Mouse (Mus musculus) intestine, embryonic 14.5 days (tissue): ENCODE measurements around the gene Sema3g. TPM values are rescaled to one million over a fixed set of nuclear protein-coding genes. Genes with fewer than 3 reads are reported as not detected.

Source experiments
- ATAC-seq: fragments of 200-750 bp; cut with Nextera tagmentation; replicated peaks from 2 replicates; pipeline ENCODE4 v1.8.0; 2017; ENCODE audit warnings: low read depth, moderate number of reproducible peaks, moderate TSS enrichment, moderate library complexity; ENCODE audit not compliant: low FRiP score, low TSS enrichment
- DNase-seq: peaks from one replicate; pipeline ENCODE4 v3.0.0-alpha.2; 2018; ENCODE audit warnings: low spot score
- H3K27ac ChIP-seq: fragments of 300-500 bp; sonication (generic); 2 replicates; pipeline ENCODE4 v1.5.1; 2014; ENCODE audit warnings: low read depth, mild to moderate bottlenecking, control low read depth
- H3K27me3 ChIP-seq: fragments of 300-500 bp; sonication (generic); replicated peaks from 2 replicates; pipeline ENCODE4 v1.6.1; 2014; ENCODE audit warnings: low read length, control low read depth; ENCODE audit not compliant: control insufficient read depth, insufficient read depth
- H3K36me3 ChIP-seq: fragments of 300-500 bp; sonication (generic); 2 replicates; pipeline ENCODE4 v1.6.1; 2014; ENCODE audit warnings: low read length, control low read depth; ENCODE audit not compliant: control insufficient read depth, insufficient read depth
- H3K4me1 ChIP-seq: fragments of 300-500 bp; sonication (generic); replicated peaks from 2 replicates; pipeline ENCODE4 v1.6.1; 2014; ENCODE audit warnings: low read length, control low read depth, mixed read lengths; ENCODE audit not compliant: control insufficient read depth, insufficient read depth
- H3K4me2 ChIP-seq: fragments of 300-500 bp; sonication (generic); 2 replicates; pipeline ENCODE4 v1.6.1; 2014; ENCODE audit warnings: low read length
- H3K4me3 ChIP-seq: fragments of 300-500 bp; sonication (generic); 2 replicates; pipeline ENCODE4 v1.5.1; 2014; ENCODE audit warnings: low read depth, low read length, control low read depth, mixed read lengths
- H3K9ac ChIP-seq: fragments of 300-500 bp; sonication (generic); 2 replicates; pipeline ENCODE4 v1.6.1; 2014; ENCODE audit warnings: mild to moderate bottlenecking, low read length
- H3K9me3 ChIP-seq: fragments of 300-500 bp; sonication (generic); 2 replicates; pipeline ENCODE4 v1.6.1; 2016; ENCODE audit warnings: low read length, control low read depth; ENCODE audit not compliant: control insufficient read depth
- WGBS: fragments of 180-500 bp; shearing (Covaris S2); extraction: QIAGEN DNeasy Blood & Tissue Kit; methylation state at CpG from one replicate; pipeline ENCODE4 v1.1.7; 2014; 5-methylcytosine and 5-hydroxymethylcytosine counted together
- polyA plus RNA-seq: library from polyadenylated mRNA; unstranded; fragments of >200 nt; fragmentation: Nextera tagmentation; extraction: Ambion mirVana; gene quantifications from 2 replicates; pipeline ENCODE4 v1.2.1, GENCODE M21; 2014

Sema3g gene
- polyA plus RNA-seq, 1 experiment from 2014 or later = 0.55 TPM

DNA sequence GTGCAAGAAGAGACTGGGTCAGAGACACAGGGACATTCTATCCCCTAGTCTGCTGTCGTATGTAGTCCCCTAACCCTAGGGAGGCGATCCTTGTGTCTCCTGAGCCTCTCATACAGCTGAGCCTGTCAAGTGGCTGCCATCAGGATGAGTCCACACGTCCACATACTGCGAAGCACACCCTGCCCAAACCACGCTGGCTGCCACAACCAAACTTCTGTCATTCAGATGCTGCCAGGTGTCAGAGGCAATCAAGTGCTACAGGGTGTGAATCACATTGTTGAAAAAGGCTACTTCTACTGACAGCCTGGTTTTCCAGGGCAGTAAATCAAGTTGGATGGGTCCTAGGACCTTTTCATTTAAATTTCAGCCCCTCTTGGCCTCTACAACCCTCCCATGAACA lies 39.9 kb upstream of the Sema3g start:
- no peak overlapping the region for H3K4me3 ChIP-seq
- no peak overlapping the region for H3K9ac ChIP-seq
- no peaks in the 10 kb centered on the region for H3K9me3 ChIP-seq
- H3K36me3 ChIP-seq = peaks cover 99% of the 10 kb centered on the region
- ATAC-seq (no peak), DNase-seq (no peak)
- H3K27me3 ChIP-seq = no peaks in the 10 kb centered on the region
- 92% methylated on average over 5 of the region's 5 CpGs for WGBS
- H3K27ac ChIP-seq = no peak overlapping the region
- H3K4me1 ChIP-seq = no peaks in the 10 kb centered on the region
- H3K4me2 ChIP-seq = no peak overlapping the region

DNA sequence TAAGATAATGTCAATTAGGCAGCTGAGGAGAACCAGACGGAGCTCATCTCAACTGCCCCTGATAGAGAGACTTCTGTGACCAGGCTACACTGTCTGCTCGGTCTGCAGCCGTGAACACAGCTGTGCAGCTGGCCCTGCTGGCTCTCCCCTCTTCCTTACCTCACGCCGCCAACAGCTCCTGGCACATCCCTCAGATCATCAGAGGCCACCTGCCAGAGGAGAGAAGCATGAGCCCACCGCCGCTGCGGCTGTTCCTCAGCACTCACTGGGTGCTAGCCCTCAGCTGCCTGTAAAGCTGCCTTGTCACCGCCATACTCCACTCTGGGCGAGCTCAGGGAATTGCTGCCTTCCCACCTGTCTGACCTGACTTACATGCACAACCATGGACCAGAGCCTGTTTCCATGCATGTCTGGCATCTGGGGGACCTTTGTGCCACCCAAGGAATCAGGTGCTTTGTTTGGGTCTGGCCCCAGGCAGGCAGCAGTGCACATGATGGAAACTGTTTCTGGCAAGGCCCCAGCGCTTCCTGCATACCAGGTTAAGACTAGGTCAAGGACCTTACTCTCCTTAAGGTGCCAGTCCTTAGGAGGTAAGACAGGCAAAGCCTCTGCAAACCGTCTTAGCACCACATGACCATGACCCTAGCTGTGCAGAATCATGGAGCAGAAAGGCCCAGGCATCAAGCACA lies 37.8 kb upstream of the Sema3g start:
- no peak overlapping the region for H3K27ac ChIP-seq
- no peaks in the 10 kb centered on the region for H3K4me1 ChIP-seq
- ATAC-seq = no peak
- H3K4me3 ChIP-seq = no peak overlapping the region
- H3K27me3 ChIP-seq = no peaks in the 10 kb centered on the region
- WGBS = 92% methylated on average over 12 of the region's 12 CpGs
- H3K9ac ChIP-seq = no peak overlapping the region
- no peak overlapping the region for H3K4me2 ChIP-seq
- peaks cover 99% of the 10 kb centered on the region for H3K36me3 ChIP-seq
- DNase-seq = no peak
- no peaks in the 10 kb centered on the region for H3K9me3 ChIP-seq

DNA sequence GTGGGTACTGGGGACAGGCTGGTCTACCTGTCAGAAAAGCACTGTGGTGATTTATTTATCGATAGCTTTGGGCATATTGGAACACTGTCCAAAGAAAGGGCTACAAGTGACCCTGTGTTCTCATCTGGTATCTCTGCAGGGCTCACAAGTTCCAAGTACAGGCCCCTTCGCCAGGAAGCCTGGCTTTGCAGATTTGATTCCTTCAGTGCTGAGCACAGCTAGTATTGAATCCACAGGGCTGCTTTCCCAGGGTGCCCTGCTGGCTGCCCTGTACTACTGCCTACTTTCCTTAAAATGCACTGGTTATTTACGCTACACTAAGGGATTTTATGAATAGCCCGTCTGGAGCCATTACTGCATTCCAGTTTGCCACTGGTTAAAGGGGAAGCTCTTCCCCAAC lies 36.1 kb upstream of the Sema3g start:
- Histone ChIP-seq H3K4me3 (no peak overlapping the region), H3K27ac (no peak overlapping the region), H3K9ac (no peak overlapping the region), H3K4me2 (no peak overlapping the region), H3K4me1 (no peaks in the 10 kb centered on the region), H3K27me3 (no peaks in the 10 kb centered on the region), H3K9me3 (no peaks in the 10 kb centered on the region), H3K36me3 (peaks cover 99% of the 10 kb centered on the region)
- ATAC-seq = no peak
- 84% methylated on average over 4 of the region's 4 CpGs for WGBS
- no peak for DNase-seq

DNA sequence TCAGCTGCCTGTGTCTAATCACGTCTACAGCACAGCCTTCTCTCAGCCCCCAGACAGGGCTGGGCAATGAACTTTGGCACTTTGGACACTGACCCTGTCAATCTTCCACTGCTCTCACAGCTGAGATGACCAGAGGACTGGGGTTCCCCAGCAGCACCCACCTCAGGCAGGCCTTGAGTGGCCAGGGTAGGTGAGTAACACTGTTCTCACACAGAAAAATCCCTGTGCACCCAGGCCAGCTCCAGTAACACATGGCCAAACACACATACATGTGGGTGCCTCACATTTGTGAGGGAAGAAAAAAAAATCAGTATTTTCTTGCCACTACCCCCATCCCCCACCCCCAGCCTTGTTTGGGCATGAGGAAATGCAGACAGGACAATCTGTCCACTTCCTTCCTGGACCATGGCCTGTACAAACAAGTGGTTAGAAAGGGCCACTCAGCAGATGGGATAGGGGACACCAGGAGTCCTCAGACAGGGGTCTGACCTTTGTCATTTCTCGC lies 34.8 kb upstream of the Sema3g start:
- H3K36me3 ChIP-seq = peaks cover 99% of the 10 kb centered on the region
- no peaks in the 10 kb centered on the region for H3K27me3 ChIP-seq
- ATAC-seq = no peak
- no peak overlapping the region for H3K9ac ChIP-seq
- H3K9me3 ChIP-seq = no peaks in the 10 kb centered on the region
- no peaks in the 10 kb centered on the region for H3K4me1 ChIP-seq
- no peak overlapping the region for H3K27ac ChIP-seq
- 78% methylated on average over 2 of the region's 2 CpGs for WGBS
- H3K4me2 ChIP-seq = no peak overlapping the region
- no peak overlapping the region for H3K4me3 ChIP-seq
- no peak for DNase-seq

DNA sequence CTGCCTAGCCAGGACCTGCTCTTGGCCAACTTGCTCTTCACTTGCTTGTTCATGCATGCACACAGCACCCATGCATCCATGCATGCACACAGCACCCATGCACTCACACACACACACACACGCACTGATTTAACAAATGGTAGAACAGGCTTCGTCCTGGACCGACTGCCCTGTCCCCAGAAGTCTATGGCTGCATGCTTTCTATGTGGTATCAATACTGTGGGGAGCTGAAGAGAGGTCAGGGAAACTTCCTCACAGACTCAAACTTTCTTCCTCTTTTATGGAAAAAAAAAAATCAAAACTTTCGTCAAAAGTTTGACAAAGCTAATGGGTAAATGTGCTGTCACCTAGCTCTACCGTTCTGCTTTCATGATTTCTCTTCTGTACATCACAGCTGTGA lies 34.1 kb upstream of the Sema3g start:
- ATAC-seq (no peak), DNase-seq (no peak)
- Histone ChIP-seq H3K36me3 (peaks cover 100% of the 10 kb centered on the region), H3K9ac (no peak overlapping the region), H3K27ac (no peak overlapping the region), H3K9me3 (no peaks in the 10 kb centered on the region), H3K4me3 (no peak overlapping the region), H3K4me2 (no peak overlapping the region), H3K4me1 (no peaks in the 10 kb centered on the region), H3K27me3 (no peaks in the 10 kb centered on the region)
- WGBS = 87% methylated on average over 5 of the region's 5 CpGs

DNA sequence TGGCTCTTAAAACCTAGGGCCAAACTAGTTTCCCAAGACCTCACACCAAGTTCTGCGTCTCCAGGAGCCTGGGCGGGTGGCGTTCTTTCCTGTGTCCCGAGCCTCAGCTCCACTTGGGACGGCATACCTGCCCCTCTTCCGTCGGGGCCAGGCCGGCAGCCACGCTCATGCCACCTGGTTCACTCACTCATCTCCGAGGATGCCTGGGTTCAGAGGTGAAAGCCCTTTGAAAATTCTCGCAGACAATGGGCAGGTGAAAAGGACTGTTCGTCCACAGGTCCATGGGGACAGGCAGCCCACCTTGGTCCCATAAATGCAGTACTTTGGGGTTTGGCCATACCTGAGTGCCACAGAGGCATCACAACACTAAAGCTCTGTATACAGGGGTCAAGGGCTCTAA lies 33.5 kb upstream of the Sema3g start:
- DNase-seq = no peak
- Histone ChIP-seq H3K9ac (no peak overlapping the region), H3K9me3 (no peaks in the 10 kb centered on the region), H3K27ac (no peak overlapping the region), H3K27me3 (no peaks in the 10 kb centered on the region), H3K36me3 (peaks cover 100% of the 10 kb centered on the region), H3K4me3 (no peak overlapping the region), H3K4me2 (no peak overlapping the region), H3K4me1 (no peaks in the 10 kb centered on the region)
- WGBS = 91% methylated on average over 12 of the region's 12 CpGs
- no peak for ATAC-seq

DNA sequence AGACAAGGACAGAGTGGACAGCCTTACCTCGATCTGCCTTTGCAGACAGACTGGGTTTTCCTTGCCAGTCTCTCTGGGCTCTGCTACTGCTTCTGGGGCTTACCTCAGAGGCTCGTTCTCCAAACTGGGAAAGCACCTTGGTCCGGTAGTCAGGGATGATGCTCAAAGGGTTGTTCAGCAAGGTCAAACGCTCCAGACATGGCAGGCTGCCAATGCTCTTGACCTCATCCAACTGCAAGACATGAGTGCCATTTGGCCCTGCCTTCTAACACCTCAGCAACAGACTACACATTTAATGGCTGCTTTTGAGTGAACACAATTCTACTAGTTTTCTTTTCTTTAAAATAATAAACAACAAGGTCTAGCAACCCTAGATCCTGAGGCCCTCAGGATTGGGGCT lies 31.0 kb upstream of the Sema3g start:
- Histone ChIP-seq H3K4me2 (no peak overlapping the region), H3K36me3 (peaks cover 100% of the 10 kb centered on the region), H3K4me1 (no peaks in the 10 kb centered on the region), H3K9me3 (no peaks in the 10 kb centered on the region), H3K27me3 (no peaks in the 10 kb centered on the region), H3K27ac (no peak overlapping the region), H3K9ac (no peak overlapping the region), H3K4me3 (no peak overlapping the region)
- no peak for DNase-seq
- 88% methylated on average over 4 of the region's 4 CpGs for WGBS
- ATAC-seq = no peak

DNA sequence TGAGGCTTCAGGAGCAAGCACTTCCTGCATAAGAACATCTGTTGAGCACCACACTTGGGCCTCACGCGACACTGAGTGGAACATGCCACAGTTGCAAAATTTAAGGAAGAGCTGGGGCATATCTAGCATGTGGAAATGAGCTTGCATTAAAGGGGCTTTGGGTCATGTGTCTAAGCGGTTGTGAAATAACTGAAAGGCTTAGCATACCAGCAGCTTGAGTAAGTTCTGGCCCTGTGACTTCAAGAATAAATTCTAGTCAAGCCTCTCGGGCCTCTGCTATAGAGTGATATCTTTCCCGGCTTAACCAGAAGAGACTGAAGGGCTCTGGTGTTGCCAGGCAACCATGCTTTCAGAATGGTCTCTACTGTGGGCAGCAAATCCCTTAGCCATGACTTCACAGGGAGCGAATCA lies 28.9 kb upstream of the Sema3g start:
- Histone ChIP-seq H3K36me3 (peaks cover 100% of the 10 kb centered on the region), H3K4me3 (no peak overlapping the region), H3K4me2 (no peak overlapping the region), H3K9me3 (no peaks in the 10 kb centered on the region), H3K27me3 (no peaks in the 10 kb centered on the region), H3K9ac (no peak overlapping the region), H3K27ac (no peak overlapping the region; the same call in 1 of the 2 replicates), H3K4me1 (no peaks in the 10 kb centered on the region)
- WGBS = 73% methylated on average over 6 of the region's 6 CpGs
- ATAC-seq = no peak
- DNase-seq = no peak

DNA sequence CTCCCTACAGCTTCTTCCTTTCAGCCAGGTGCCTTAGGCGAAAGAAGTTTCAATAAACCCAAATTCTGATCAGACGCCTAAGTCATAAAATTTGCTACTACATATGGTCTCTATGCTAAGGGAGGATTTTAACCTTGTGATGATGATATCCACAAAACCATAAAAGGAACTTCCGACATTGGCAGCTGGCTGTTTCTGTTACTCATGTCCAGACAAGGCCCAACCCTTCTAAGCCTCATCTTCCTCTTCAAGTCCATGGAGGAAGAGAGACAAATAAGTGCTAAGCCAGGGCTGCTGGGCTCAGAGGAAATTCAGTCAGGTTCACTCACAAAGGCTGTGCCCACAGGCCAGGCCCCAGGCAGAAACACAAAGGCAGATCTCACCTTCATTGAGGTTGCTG lies 28.3 kb upstream of the Sema3g start:
- WGBS = 88% methylated on average over 3 of the region's 3 CpGs
- Histone ChIP-seq H3K9me3 (no peaks in the 10 kb centered on the region), H3K4me3 (no peak overlapping the region), H3K4me1 (no peaks in the 10 kb centered on the region), H3K9ac (no peak overlapping the region), H3K36me3 (peaks cover 100% of the 10 kb centered on the region), H3K27ac (no peak overlapping the region; the same call in 1 of the 2 replicates), H3K4me2 (no peak overlapping the region), H3K27me3 (no peaks in the 10 kb centered on the region)
- no peak for DNase-seq
- ATAC-seq = no peak
